ENCODE assay signal across 9 mouse cellular contexts in genomic region chr10:94171440-94172130, GRCm38 (mm10). TPM values are rescaled to one million over a fixed set of nuclear protein-coding genes. Genes with fewer than 3 reads are reported as not detected.
DNase-seq lines count a peak whose midpoint lies in the region; ATAC-seq and TF ChIP-seq lines count a peak whose summit lies in the region.
"Had no signal": no experiment of that assay in that cellular context is flagged by ENCODE, and none has a peak within 500 bp of the region (broad histone marks: within the 10 kb centered on the region; RNA-seq: fewer than 3 reads in every experiment).

No protein-coding gene starts in this region.

- no peaks in the 10 kb centered on the region for H3K27me3 ChIP-seq in heart, embryonic 16.5 days (ENCODE audit: control insufficient read depth, insufficient read depth, low read length)
- H3K27me3 ChIP-seq in limb, embryonic 14.5 days (ENCODE audit: control insufficient read depth, insufficient read depth, low read length): no peaks in the 10 kb centered on the region
- H3K27me3 ChIP-seq: embryonic facial prominence, embryonic 13.5 days had no signal

- no peak overlapping the region for H3K9ac ChIP-seq in heart, embryonic 16.5 days (ENCODE audit: low read length)
- H3K9ac ChIP-seq in limb, embryonic 14.5 days (ENCODE audit: low read depth, low read length, severe bottlenecking): no peak overlapping the region
- H3K9ac ChIP-seq: embryonic facial prominence, embryonic 13.5 days had no signal

- no peak overlapping the region for H3K4me3 ChIP-seq in heart, embryonic 16.5 days (ENCODE audit: low read length)
- H3K4me3 ChIP-seq in limb, embryonic 14.5 days (replicated peaks; ENCODE audit: low read length): no peak overlapping the region
- H3K4me3 ChIP-seq: embryonic facial prominence, embryonic 13.5 days had no signal

- intact Hi-C loops in heart, postnatal 25 days (cut with DNase I): no loop called here

- H3K4me2 ChIP-seq in heart, embryonic 16.5 days (ENCODE audit: low read depth, low read length): 0 out of 2 replicates have a peak overlapping the region, but pooled peaks have one; percentile 7
- no peak overlapping the region; the same call in 1 of the 2 replicates for H3K4me2 ChIP-seq in limb, embryonic 14.5 days (replicated peaks; ENCODE audit: low read depth, low read length, severe bottlenecking)
- H3K4me2 ChIP-seq: embryonic facial prominence, embryonic 13.5 days had no signal

- H3K27ac ChIP-seq in heart, embryonic 16.5 days (ENCODE audit: low read length): 0 out of 2 replicates have a peak overlapping the region, but pooled peaks have one; percentile 5
- no peak overlapping the region; the same call in 1 of the 2 replicates for H3K27ac ChIP-seq in limb, embryonic 14.5 days (replicated peaks; ENCODE audit: low read depth, low read length)
- H3K27ac ChIP-seq: embryonic facial prominence, embryonic 13.5 days had no signal

- no peak for DNase-seq in heart, postnatal 25 days (ENCODE audit: low spot score)
- peak; percentile 27 for DNase-seq in Muller cell, postnatal 12 days (ENCODE audit: inconsistent ontology term)
- peak; percentile 43 for DNase-seq in fibroblast of lung, adult 2 months (ENCODE audit: low read depth)
- peak; percentile 57 for DNase-seq in limb, embryonic 14.5 days (ENCODE audit: low spot score)
- no peak for DNase-seq in spleen, postnatal 10 days (ENCODE audit: low spot score in 2 of 2)
- DNase-seq: spleen, adult 18-20 months had no signal

- H3K36me3 ChIP-seq in heart, embryonic 16.5 days (ENCODE audit: control insufficient read depth, insufficient read depth): peaks cover 61% of the 10 kb centered on the region
- H3K36me3 ChIP-seq in limb, embryonic 14.5 days (ENCODE audit: control insufficient read depth, insufficient read depth, low read length): peaks cover 83% of the 10 kb centered on the region

- H3K4me1 ChIP-seq in heart, embryonic 16.5 days (ENCODE audit: control insufficient read depth, insufficient read depth, low read length): no peaks in the 10 kb centered on the region
- 0 out of 2 replicates have a peak, but pooled peaks cover 3% of the 10 kb centered on the region for H3K4me1 ChIP-seq in limb, embryonic 14.5 days (ENCODE audit: control insufficient read depth, insufficient read depth, low read length)
- H3K4me1 ChIP-seq: embryonic facial prominence, embryonic 13.5 days had no signal

- ATAC-seq in heart, embryonic 16.5 days (replicated peaks; ENCODE audit: extremely low read depth, insufficient read depth, low FRiP score): no peak; the same call in 1 of the 2 replicates
- ATAC-seq in limb, embryonic 14.5 days (ENCODE audit: low FRiP score, low read depth): peak; percentile 71; the same call in 1 of the 2 replicates
- ATAC-seq in CD4-positive, CD25-positive, alpha-beta regulatory T cell, adult 4 months: no peak

- no peak for TF ChIP-seq POLR2A in limb, embryonic 14.5 days (IDR thresholded peaks at IDR 0.05; ENCODE audit: borderline replicate concordance, extremely low read depth, insufficient read depth, insufficient read length)

- H3K9me3 ChIP-seq in heart, embryonic 16.5 days (replicated peaks; ENCODE audit: control insufficient read depth, low read length): peaks cover 5% of the 10 kb centered on the region
- H3K9me3 ChIP-seq in limb, embryonic 14.5 days (ENCODE audit: control insufficient read depth, low read length): no peaks in the 10 kb centered on the region
- H3K9me3 ChIP-seq: embryonic facial prominence, embryonic 13.5 days had no signal

- 44% methylated on average over 12 of the region's 12 CpGs for WGBS in heart, embryonic 16.5 days
- WGBS in limb, embryonic 14.5 days: 54% methylated on average over 12 of the region's 12 CpGs

RNA-seq across cellular contexts. Expression of gene Nr2c1, which starts 23.8 kb away (rescaled TPM):
- 6.4 and 6.8 TPM in 2 replicates for polyA plus RNA-seq in heart, embryonic 16.5 days (2015; fragmentation: Nextera tagmentation; extraction: Ambion mirVana)
- total RNA-seq in heart, postnatal 25 days (2021): 1 to 10 TPM; 7.1 to 7.6 TPM
- polyA plus RNA-seq in limb, embryonic 14.5 days (2012; rRNA removed): 11.5 and 13.4 TPM in 2 replicates
- 7.9 and 9.5 TPM in 2 replicates for polyA plus RNA-seq in limb, embryonic 14.5 days (2014; fragmentation: Nextera tagmentation; extraction: Ambion mirVana)
- 1 to 10 TPM; 4.6 to 6.4 TPM for polyA plus RNA-seq in CD4-positive, CD25-positive, alpha-beta regulatory T cell, adult 4 months (2017; shearing (Covaris generic))

RNA-seq across cellular contexts. Expression of gene Ndufa12, which starts 26.9 kb away (rescaled TPM):
- polyA plus RNA-seq in heart, embryonic 16.5 days (2015; fragmentation: Nextera tagmentation; extraction: Ambion mirVana): 593 and 824 TPM in 2 replicates
- total RNA-seq in heart, postnatal 25 days (2021): 100 to 1,000 TPM; 824 to 843 TPM
- 115 and 198 TPM in 2 replicates for polyA plus RNA-seq in limb, embryonic 14.5 days (2012; rRNA removed)
- 349 and 377 TPM in 2 replicates for polyA plus RNA-seq in limb, embryonic 14.5 days (2014; fragmentation: Nextera tagmentation; extraction: Ambion mirVana)
- 100 to 1,000 TPM; 157 to 163 TPM for polyA plus RNA-seq in CD4-positive, CD25-positive, alpha-beta regulatory T cell, adult 4 months (2017; shearing (Covaris generic))

Comparison
In these comparisons a context has a peak if more than half of its experiments do, and no peak if none do; other contexts are left out.
1. DNase-seq: peak in Muller cell, postnatal 12 days (single experiment), fibroblast of lung, adult 2 months (single experiment) and limb, embryonic 14.5 days (single experiment); none in heart, postnatal 25 days (single experiment) and spleen, postnatal 10 days (0 of 2).